Mouse (Mus musculus) heart, embryonic 16.5 days (tissue): Measurements from ENCODE around the gene Mllt6. TPM values are rescaled to one million over a fixed set of nuclear protein-coding genes. Genes with fewer than 3 reads are reported as not detected.
A peak's percentile ranks its signal among the peaks of the same experiment; 100 is the strongest.
"Not testable (repeated sequence)": the region's sequence is repeated elsewhere in the genome, so short reads cannot be mapped to it uniquely, and the experiment has no call there.

Experiments used
- ATAC-seq: fragments of 200-750 bp; cut with Nextera tagmentation; replicated peaks from 2 replicates; pipeline ENCODE4 v1.8.0; 2017; ENCODE audit warnings: moderate number of reproducible peaks; ENCODE audit not compliant: insufficient read depth, low FRiP score; ENCODE audit errors: extremely low read depth
- H3K27ac ChIP-seq: fragments of 300-500 bp; sonication (generic); 2 replicates; pipeline ENCODE4 v1.5.1; 2014; ENCODE audit warnings: mild to moderate bottlenecking, low read length, control low read depth, moderate library complexity
- H3K27me3 ChIP-seq: fragments of 300-500 bp; sonication (generic); 2 replicates; pipeline ENCODE4 v1.6.1; 2014; ENCODE audit warnings: low read length, mixed read lengths; ENCODE audit not compliant: control insufficient read depth, insufficient read depth
- H3K36me3 ChIP-seq: fragments of 300-500 bp; sonication (generic); 2 replicates; pipeline ENCODE4 v1.6.1; 2014; ENCODE audit not compliant: control insufficient read depth, insufficient read depth
- H3K4me1 ChIP-seq: fragments of 300-500 bp; sonication (generic); 2 replicates; pipeline ENCODE4 v1.6.1; 2014; ENCODE audit warnings: low read length, mixed read lengths; ENCODE audit not compliant: control insufficient read depth, insufficient read depth
- H3K4me2 ChIP-seq: fragments of 300-500 bp; sonication (generic); 2 replicates; pipeline ENCODE4 v1.6.1; 2014; ENCODE audit warnings: low read depth, mild to moderate bottlenecking, control low read depth, low read length
- H3K4me3 ChIP-seq: fragments of 300-500 bp; sonication (generic); 2 replicates; pipeline ENCODE4 v1.5.1; 2014; ENCODE audit warnings: mild to moderate bottlenecking, control low read depth, low read length
- H3K9ac ChIP-seq: fragments of 300-500 bp; sonication (generic); 2 replicates; pipeline ENCODE4 v1.6.1; 2014; ENCODE audit warnings: low read length, control low read depth
- H3K9me3 ChIP-seq: fragments of 300-500 bp; sonication (generic); replicated peaks from 2 replicates; pipeline ENCODE4 v1.6.1; 2016; ENCODE audit warnings: low read length; ENCODE audit not compliant: control insufficient read depth
- WGBS: fragments of 180-500 bp; shearing (Covaris S2); extraction: QIAGEN DNeasy Blood & Tissue Kit; methylation state at CpG from one replicate; pipeline ENCODE4 v1.1.7; 2014; 5-methylcytosine and 5-hydroxymethylcytosine counted together
- polyA plus RNA-seq: library from polyadenylated mRNA; unstranded; fragments of >200 nt; fragmentation: Nextera tagmentation; extraction: Ambion mirVana; gene quantifications from 2 replicates; pipeline ENCODE4 v1.2.1, GENCODE M21; 2015

The Mllt6 gene
- polyA plus RNA-seq, 1 experiment from 2014 or later = 2.1 TPM

- peak within 1 kb of the TSS; percentile 95 for H3K4me3 ChIP-seq
- peak within 1 kb of the TSS; percentile 97 for H3K9ac ChIP-seq
- WGBS = 0% methylated on average over 83 of the region's 85 CpGs
- no peaks in the 10 kb centered on the region for H3K9me3 ChIP-seq
- H3K36me3 ChIP-seq = no peaks in the 10 kb centered on the region
- peak; percentile 16 for ATAC-seq
- no peaks in the 10 kb centered on the region for H3K27me3 ChIP-seq
- peak within 1 kb of the TSS; percentile 97 for H3K27ac ChIP-seq
- H3K4me1 ChIP-seq = peaks cover 54% of the 10 kb centered on the region
- H3K4me2 ChIP-seq = peak within 1 kb of the TSS; percentile 93
These were observed 37.0 kb downstream of the Mllt6 start, which contains the start of gene Pcgf2 for GRCm38 (mm10) chr11:97700003-97700745. Gene Pcgf2 (minus strand): TSS chr11:97700497.

DNA sequence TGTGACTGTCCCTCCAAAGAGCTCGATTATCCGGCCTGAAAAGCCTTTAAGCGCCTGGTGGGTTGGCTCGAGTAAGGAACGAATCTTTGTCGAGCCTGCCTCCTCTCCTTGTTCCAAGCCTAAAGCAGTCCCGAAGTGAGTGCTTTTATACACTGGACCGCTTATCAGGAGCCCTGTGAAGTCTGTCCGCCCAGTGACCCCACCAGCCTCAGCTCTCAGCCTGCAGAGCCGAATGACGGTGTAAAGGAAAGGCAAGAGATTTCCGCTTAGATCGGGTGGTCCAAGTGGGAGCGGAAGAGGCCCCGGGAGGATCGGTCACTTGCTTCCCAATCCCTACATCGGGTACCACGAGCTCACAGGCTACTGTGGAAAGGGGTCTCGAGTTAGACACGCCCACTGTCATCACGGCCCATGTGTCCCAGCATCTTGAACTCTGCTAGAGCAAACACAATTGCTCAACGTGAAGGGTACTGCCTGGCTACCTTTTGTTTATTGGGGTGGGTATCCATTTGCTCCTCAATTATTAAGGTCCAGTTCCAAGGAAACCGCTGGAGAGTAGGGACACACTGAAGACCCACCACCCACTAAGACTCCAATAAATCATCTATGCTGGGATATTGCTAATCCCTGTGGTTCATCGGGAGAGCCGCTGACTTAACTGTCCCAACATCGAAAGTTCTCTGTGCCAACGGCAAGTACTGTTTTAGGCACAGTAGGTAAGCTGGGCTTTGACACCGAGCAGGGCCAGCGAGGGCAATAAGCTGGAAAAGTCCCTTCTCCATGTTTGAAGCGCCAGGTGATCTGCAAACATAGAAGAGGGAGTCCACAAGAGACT, 37.7 kb downstream of the Mllt6 start:
- WGBS = 19% methylated on average over 30 of the region's 30 CpGs
- Histone ChIP-seq H3K4me1 (peaks cover 46% of the 10 kb centered on the region), H3K4me2 (peak overlapping the region; percentile 93), H3K4me3 (peak overlapping the region; percentile 95), H3K36me3 (no peaks in the 10 kb centered on the region), H3K27me3 (no peaks in the 10 kb centered on the region), H3K27ac (peak overlapping the region; percentile 97), H3K9me3 (no peaks in the 10 kb centered on the region), H3K9ac (peak overlapping the region; percentile 88)
- no peak for ATAC-seq

DNA sequence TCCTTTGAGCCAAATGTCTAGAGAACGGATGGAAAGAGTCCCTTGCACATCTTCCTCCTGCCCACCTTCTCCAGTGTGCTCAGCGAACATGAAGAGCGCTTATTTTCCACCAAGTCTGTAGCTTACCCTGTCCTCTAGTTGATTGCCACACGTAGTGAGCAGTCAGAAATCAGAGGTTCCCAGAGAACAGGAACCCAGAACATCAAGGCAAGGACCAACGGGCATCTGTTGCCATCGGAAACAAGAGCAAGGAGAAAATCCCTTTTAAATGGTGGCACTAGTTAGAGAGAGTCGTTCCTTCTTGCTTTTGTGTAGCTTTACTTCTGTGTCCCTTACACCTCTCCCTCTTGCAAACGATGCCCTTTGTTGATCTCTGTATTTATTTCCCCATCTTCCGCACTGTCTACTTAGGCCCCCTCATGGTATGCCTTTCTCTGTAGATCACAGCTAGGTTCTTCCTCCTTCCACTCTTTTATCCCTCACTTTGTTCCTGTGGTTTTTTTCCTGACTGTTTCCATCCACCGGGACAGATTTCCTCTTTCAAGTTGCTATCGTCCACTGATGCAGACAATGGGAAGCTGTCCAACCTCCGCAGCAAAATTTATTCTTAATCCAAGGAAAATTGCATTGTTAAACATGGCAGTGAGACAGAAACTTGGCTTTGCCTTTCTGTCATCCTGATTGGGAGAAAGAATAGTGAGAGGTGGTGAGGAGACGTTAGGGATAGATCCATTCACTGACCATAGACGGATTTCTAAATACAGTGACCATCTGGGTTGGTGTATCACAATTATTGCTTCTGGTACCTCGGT, 38.6 kb downstream of the Mllt6 start:
- ATAC-seq = no peak
- Histone ChIP-seq H3K9ac (peak overlapping the region; percentile 42; the same call in 1 of the 2 replicates), H3K36me3 (peaks cover 2% of the 10 kb centered on the region), H3K4me3 (peak overlapping the region; percentile 95), H3K4me1 (peaks cover 38% of the 10 kb centered on the region), H3K27me3 (no peaks in the 10 kb centered on the region), H3K4me2 (peak overlapping the region; percentile 78), H3K27ac (no peak overlapping the region; the same call in 1 of the 2 replicates), H3K9me3 (no peaks in the 10 kb centered on the region)
- 49% methylated on average over 15 of the region's 15 CpGs for WGBS

DNA sequence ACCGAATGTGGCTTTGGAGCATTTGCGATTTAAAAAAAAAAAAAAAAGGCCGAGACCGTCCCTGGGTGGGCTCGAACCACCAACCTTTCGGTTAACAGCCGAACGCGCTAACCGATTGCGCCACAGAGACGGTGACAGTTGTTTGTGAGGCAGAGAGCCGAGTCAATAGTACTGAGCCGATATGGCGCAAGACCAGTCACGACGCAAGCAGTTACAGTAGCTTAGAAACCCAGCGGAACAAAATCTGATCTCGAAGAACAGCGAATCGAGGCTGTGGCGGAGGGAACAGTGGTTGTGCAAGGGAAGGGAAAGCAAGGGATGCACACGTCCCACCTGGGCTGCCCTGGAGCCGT, 39.2 kb downstream of the Mllt6 start:
- H3K4me3 ChIP-seq = peak overlapping the region; percentile 95
- H3K9ac ChIP-seq = peak overlapping the region; percentile 70
- under 1% methylated on average over 24 of the region's 24 CpGs for WGBS
- peaks cover 8% of the 10 kb centered on the region for H3K36me3 ChIP-seq
- peak overlapping the region; percentile 78 for H3K4me2 ChIP-seq
- H3K27me3 ChIP-seq = no peaks in the 10 kb centered on the region
- 0 out of 2 replicates have a peak, but pooled peaks have one; percentile 0 for ATAC-seq
- peak overlapping the region; percentile 89 for H3K27ac ChIP-seq
- H3K9me3 ChIP-seq = no peaks in the 10 kb centered on the region
- H3K4me1 ChIP-seq = peaks cover 32% of the 10 kb centered on the region

DNA sequence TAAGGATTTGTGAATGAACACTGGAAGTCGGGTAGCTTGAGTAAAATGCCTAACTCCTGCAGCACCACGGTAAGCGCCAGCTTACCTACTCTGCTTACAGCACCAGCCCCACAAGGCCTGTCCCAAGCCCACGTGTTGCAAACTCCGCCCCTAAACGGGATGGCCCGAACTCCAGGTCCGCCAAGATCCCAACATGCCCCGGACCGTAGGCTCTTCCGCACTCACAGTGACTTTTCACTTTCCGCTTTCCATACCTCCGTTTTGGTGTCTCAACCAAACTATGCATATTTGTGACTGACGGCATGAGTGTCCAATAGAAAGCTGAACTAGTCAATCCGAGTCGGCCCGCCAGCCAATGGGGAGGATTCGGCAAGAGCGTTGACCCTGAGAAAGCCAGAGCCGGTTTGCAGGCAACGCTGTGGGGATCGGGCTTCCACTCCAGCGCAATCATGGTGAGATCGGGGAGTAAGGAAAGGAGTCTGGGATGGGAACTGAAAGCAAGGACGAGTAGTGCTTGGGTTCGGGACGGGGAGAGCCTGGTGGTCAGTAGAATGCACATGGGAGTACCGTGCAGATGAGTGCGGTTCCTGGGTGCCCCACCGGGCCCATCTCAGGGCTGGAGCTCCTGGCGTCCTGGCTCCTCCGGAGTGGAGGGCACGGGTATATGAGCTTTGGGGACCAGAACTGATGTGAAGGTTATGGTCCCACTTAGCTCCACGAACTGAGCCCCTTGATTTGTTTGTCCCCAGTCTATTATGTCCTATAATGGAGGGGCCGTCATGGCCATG, 40.0 kb downstream of the Mllt6 start, which contains the start of gene Psmb3:
Gene Psmb3, plus strand, starts transcription at position 361 of the 788 bp plus-strand sequence.
- H3K27ac ChIP-seq = peak within 1 kb of the TSS; percentile 89
- no peaks in the 10 kb centered on the region for H3K9me3 ChIP-seq
- peak; percentile 86 for ATAC-seq
- peaks cover 24% of the 10 kb centered on the region for H3K4me1 ChIP-seq
- H3K4me2 ChIP-seq = peak within 1 kb of the TSS; percentile 89
- peak within 1 kb of the TSS; percentile 93 for H3K9ac ChIP-seq
- no peaks in the 10 kb centered on the region for H3K27me3 ChIP-seq
- H3K36me3 ChIP-seq = peaks cover 14% of the 10 kb centered on the region
- peak within 1 kb of the TSS; percentile 95 for H3K4me3 ChIP-seq
- under 1% methylated on average over 35 of the region's 35 CpGs for WGBS

DNA sequence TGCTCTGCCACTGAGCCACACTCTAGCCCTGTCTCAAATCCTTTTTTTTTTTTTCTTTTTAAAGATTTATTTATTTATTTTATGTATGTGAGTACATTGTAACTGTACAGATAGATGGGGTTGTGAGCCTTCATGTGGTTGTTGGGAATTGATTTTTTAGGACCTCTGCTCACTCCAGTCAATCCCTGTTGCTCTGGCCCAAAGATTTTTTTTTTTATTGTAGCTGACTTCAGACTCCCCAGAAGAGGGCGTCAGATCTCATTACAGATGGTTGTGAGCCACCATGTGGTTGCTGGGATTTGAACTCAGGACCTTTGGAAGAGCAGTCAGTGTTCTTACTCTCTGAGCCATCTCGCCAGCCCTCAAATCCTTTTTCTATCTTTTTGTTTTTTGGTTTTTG, 46.9 kb downstream of the Mllt6 start:
- H3K9me3 ChIP-seq, H3K27ac ChIP-seq, H3K27me3 ChIP-seq, H3K4me3 ChIP-seq, H3K9ac ChIP-seq, ATAC-seq, H3K4me2 ChIP-seq: not testable (repeated sequence)
- peaks cover 29% of the 10 kb centered on the region for H3K36me3 ChIP-seq
- peaks cover 10% of the 10 kb centered on the region; the same call in 1 of the 2 replicates for H3K4me1 ChIP-seq
- 70% methylated on average over 2 of the region's 2 CpGs for whole genome bisulfite sequencing

GRCm38 (mm10) chr11:97711200-97711900, 48.1 kb downstream of the Mllt6 start:
- Histone ChIP-seq H3K36me3 (peaks cover 31% of the 10 kb centered on the region), H3K27ac (no peak overlapping the region), H3K27me3 (no peaks in the 10 kb centered on the region), H3K4me1 (peaks cover 11% of the 10 kb centered on the region; the same call in 1 of the 2 replicates), H3K9me3 (no peaks in the 10 kb centered on the region), H3K4me2 (no peak overlapping the region), H3K9ac (no peak overlapping the region), H3K4me3 (no peak overlapping the region)
- WGBS = 75% methylated on average over 13 of the region's 13 CpGs
- ATAC-seq = no peak
